Mouse (Mus musculus): ENCODE data around the gene Rbx1.

DNA sequence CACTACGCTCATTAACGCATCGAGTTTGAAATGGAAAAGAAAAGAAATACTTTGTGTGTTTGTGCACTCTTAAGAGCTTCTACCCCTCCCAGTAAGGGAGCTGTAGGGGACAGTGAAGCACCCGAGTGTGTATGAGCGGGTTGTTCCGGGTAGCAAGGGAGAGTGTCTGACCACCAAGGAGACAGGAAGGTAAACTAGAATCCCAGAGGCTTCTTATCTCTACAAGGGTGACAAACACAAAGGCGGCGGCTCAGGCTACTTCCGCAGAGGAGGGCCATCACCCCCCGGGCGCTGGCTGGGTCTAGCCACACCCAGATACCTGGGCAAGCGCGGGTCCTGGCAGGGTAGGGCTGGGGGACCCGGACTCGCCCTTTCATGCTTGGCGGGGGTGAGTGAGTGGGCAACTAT lies 56.7 kb downstream of the Rbx1 start:
- TF ChIP-seq CTCF (IDR thresholded peaks at IDR 0.05; ENCODE audit: insufficient read depth, low read depth, low read length) (no peak), POLR2A (IDR thresholded peaks at IDR 0.05; ENCODE audit: insufficient read depth, low read depth, low read length) (no peak)

Data from olfactory bulb, adult 2 months (tissue).